9 mouse cellular contexts compared by ENCODE assay signal in the genomic region with DNA sequence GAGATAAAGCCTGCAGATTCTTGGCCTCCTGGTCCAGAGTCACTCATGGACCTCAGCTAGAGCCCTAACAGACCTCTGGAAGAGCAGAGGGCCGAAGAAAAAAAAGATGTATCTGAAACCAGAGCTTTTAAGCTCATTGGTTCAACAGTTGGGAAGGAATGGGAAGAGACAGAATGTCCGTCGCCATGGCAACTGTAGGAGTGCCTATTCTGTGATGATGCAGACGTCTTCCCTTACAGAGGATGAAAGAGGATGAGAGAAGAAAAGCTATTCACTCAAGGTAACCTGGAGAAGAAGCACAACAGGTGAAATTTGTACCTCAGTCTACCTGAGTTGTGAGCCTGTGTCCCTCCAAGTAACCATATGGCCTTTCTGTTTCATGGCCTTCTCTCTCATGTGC. TPM values are rescaled to one million over a fixed set of nuclear protein-coding genes. Genes with fewer than 3 reads are reported as not detected.
DNase-seq lines count a peak whose midpoint lies in the region; ATAC-seq and TF ChIP-seq lines count a peak whose summit lies in the region.
"Had no signal": no experiment of that assay in that cellular context is flagged by ENCODE, and none has a peak within 500 bp of the region (broad histone marks: within the 10 kb centered on the region; RNA-seq: fewer than 3 reads in every experiment).

No protein-coding gene starts in this region.

- H3K4me3 ChIP-seq in midbrain, postnatal 0 days (ENCODE audit: low read depth, low read length): no peak overlapping the region

- 0 out of 2 replicates have a peak, but pooled peaks cover 3% of the 10 kb centered on the region for H3K9me3 ChIP-seq in midbrain, postnatal 0 days (ENCODE audit: low read length)

- 48% methylated on average over 4 of the region's 4 CpGs for WGBS in midbrain, postnatal 0 days

- peak; percentile 83 for ATAC-seq in midbrain, postnatal 0 days (ENCODE audit: low FRiP score)

- no peak for TF ChIP-seq CTCF in midbrain, postnatal 0 days (IDR thresholded peaks at IDR 0.05)

- H3K4me2 ChIP-seq in midbrain, postnatal 0 days (ENCODE audit: low read depth, low read length, poor library complexity, severe bottlenecking): no peak overlapping the region

- no peaks in the 10 kb centered on the region for H3K36me3 ChIP-seq in midbrain, postnatal 0 days (ENCODE audit: insufficient read depth, low read length)

- peak overlapping the region; percentile 67; the same call in 1 of the 2 replicates for H3K27ac ChIP-seq in midbrain, postnatal 0 days (ENCODE audit: low read depth, low read length)
- H3K27ac ChIP-seq: kidney, postnatal 0 days had no signal

- peak; percentile 63 for DNase-seq in embryo, embryonic 10 days (ENCODE audit: low spot score)
- DNase-seq in embryo, embryonic 9.5 days (ENCODE audit: extremely low spot score): no peak
- peak; percentile 26 for DNase-seq in ZHBTc4 (ENCODE audit: low read depth, low spot score)
- peak; percentile 37 to 76 for DNase-seq in layer of hippocampus, adult 18-20 months (ENCODE audit: low spot score in 2 of 2)
- peak; percentile 83 for DNase-seq in midbrain, postnatal 0 days (ENCODE audit: low spot score)
- DNase-seq in adrenal gland, adult (ENCODE audit: inconsistent age in 2 of 2, low spot score in 1 of 2): no peak
- DNase-seq in cerebellum, adult 9-10 months: no peak
- no peak for DNase-seq in heart, adult 18-20 months

- no peak overlapping the region for H3K9ac ChIP-seq in midbrain, postnatal 0 days (replicated peaks; ENCODE audit: low read length, poor library complexity, severe bottlenecking)

- no peaks in the 10 kb centered on the region for H3K27me3 ChIP-seq in midbrain, postnatal 0 days (ENCODE audit: insufficient read depth, low read length)

- no peaks in the 10 kb centered on the region for H3K4me1 ChIP-seq in midbrain, postnatal 0 days (ENCODE audit: insufficient read depth, low read length)

RNA-seq across cellular contexts. Expression of a gene that starts 44.0 kb away (rescaled TPM):
- total RNA-seq in layer of hippocampus, adult 18-20 months (2021): 10 to 100 TPM; 58.1 to 59.9 TPM
- 105 and 133 TPM in 2 replicates for total RNA-seq in midbrain, postnatal 0 days (2014; rRNA removed)
- 39.1 and 47.3 TPM in 2 replicates for polyA plus RNA-seq in midbrain, postnatal 0 days (2015; fragmentation: Nextera tagmentation; extraction: Ambion mirVana)
- 100 to 1,000 TPM; 161 to 188 TPM for total RNA-seq in heart, adult 18-20 months (2021)

Comparison
In these comparisons a context has a peak if more than half of its experiments do, and no peak if none do; other contexts are left out.
1. DNase-seq: peak in embryo, embryonic 10 days (single experiment), ZHBTc4 (single experiment), layer of hippocampus, adult 18-20 months (2 of 2) and midbrain, postnatal 0 days (single experiment); none in embryo, embryonic 9.5 days (single experiment), adrenal gland, adult (0 of 2), cerebellum, adult 9-10 months (single experiment) and heart, adult 18-20 months (0 of 2).